Mouse (Mus musculus) forebrain, postnatal 0 days (tissue): ENCODE measurements around the gene Dapk3. TPM values are rescaled to one million over a fixed set of nuclear protein-coding genes. Genes with fewer than 3 reads are reported as not detected.

Experiments
- ATAC-seq: fragments of 200-750 bp; cut with Nextera tagmentation; 2 replicates; pipeline ENCODE4 v1.8.0; 2017; ENCODE audit warnings: mild to moderate bottlenecking, moderate library complexity
- DNase-seq: peaks from one replicate; pipeline ENCODE4 v3.0.0-alpha.2; 2015
- H3K27ac ChIP-seq: fragments of 300-500 bp; sonication (generic); 2 replicates; pipeline ENCODE4 v1.5.1; 2014; ENCODE audit warnings: low read depth, mild to moderate bottlenecking, antibody characterized with exemption, low read length, moderate library complexity, mixed read lengths
- H3K27me3 ChIP-seq: fragments of 300-500 bp; sonication (generic); 2 replicates; pipeline ENCODE4 v1.6.1; 2014; ENCODE audit warnings: mild to moderate bottlenecking, low read length, mixed read lengths; ENCODE audit not compliant: insufficient read depth
- H3K36me3 ChIP-seq: fragments of 300-500 bp; sonication (generic); 2 replicates; pipeline ENCODE4 v1.6.1; 2014; ENCODE audit warnings: mild to moderate bottlenecking, moderate library complexity; ENCODE audit not compliant: insufficient read depth
- H3K4me1 ChIP-seq: fragments of 300-500 bp; sonication (generic); 2 replicates; pipeline ENCODE4 v1.6.1; 2014; ENCODE audit warnings: antibody characterized with exemption; ENCODE audit not compliant: insufficient read depth
- H3K4me2 ChIP-seq: fragments of 300-500 bp; sonication (generic); 2 replicates; pipeline ENCODE4 v1.6.1; 2014; ENCODE audit warnings: low read depth, mild to moderate bottlenecking, moderate library complexity
- H3K4me3 ChIP-seq: fragments of 300-500 bp; sonication (generic); 2 replicates; pipeline ENCODE4 v1.5.1; 2014; ENCODE audit warnings: low read depth, low read length, mixed read lengths
- H3K9ac ChIP-seq: fragments of 300-500 bp; sonication (generic); 2 replicates; pipeline ENCODE4 v1.6.1; 2014; ENCODE audit warnings: mild to moderate bottlenecking
- H3K9me3 ChIP-seq: fragments of 300-500 bp; sonication (generic); 2 replicates; pipeline ENCODE4 v1.6.1; 2016; ENCODE audit warnings: low read length
- CTCF ChIP-seq: sonication (generic); IDR thresholded peaks from 2 replicates; pipeline ENCODE4 v1.5.1; 2016; ENCODE audit warnings: antibody characterized with exemption, control low read depth, low read depth
- WGBS: fragments of 180-500 bp; shearing (Covaris S2); extraction: QIAGEN DNeasy Blood & Tissue Kit; methylation state at CpG from one replicate; pipeline ENCODE4 v1.1.7; 2014; 5-methylcytosine and 5-hydroxymethylcytosine counted together
- polyA plus RNA-seq: library from polyadenylated mRNA; unstranded; fragments of >200 nt; fragmentation: Nextera tagmentation; extraction: Ambion mirVana; gene quantifications from 2 replicates; pipeline ENCODE4 v1.2.1, GENCODE M21; 2015
- total RNA-seq: library from RNA; depleted of rRNA; stranded (reverse); fragments of >200 nt; gene quantifications from 2 replicates; pipeline ENCODE4 v1.2.3, GENCODE M21; 2014

The Dapk3 gene
- total and polyA plus RNA-seq, 2 experiments from 2014 or later = 58.1 to 64.6 TPM

DNA sequence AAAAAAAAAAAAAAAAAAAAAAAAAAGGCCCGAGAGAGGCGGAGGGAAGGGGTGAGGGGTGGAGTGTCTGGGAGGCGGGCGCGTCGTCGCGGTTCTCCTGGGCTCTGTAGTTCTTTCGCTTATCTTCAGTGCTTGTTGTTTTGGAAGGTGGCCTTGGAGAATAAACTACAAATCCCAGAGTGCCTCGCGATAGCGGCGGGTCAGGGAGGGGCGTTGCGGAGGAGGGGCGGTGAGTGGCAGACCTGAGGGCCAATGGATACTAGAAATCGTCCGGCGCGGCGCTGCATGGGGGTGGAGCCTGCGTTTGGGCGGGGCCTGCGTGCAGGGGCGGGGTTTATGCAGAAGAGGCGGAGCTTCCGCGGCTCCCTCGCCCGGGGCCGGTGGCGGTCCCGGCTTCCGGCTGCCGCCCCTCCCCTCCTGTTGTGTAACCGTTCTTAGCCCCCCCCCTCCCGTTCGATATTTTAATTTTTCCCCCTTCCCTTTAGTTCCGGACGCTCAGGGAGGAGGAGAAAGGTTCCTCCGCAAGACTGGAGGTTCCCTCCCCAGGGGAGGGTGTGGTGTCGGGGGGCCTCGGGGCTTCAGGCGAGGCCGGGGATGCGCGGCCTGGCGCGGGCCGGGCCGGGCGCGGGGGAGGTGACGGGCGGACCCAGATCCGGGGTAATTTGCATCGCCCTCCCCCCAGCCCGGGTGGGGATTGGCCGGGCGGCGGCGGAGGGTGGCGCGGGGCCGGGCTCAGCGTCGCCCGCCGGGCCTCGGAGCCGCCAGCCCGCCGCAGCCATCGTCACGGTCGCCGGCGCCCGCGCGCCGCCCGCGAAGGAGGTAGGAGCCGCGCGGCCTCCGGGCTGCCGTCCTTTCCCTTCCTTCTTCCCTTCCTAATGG is 45.3 kb upstream of the Dapk3 start:
- peak; percentile 99 for DNase-seq
- H3K27ac ChIP-seq = peak overlapping the region; percentile 89
- peak overlapping the region; percentile 90 for H3K4me2 ChIP-seq
- H3K36me3 ChIP-seq = no peaks in the 10 kb centered on the region
- H3K4me3 ChIP-seq = peak overlapping the region; percentile 90
- ATAC-seq = peak; percentile 94
- peaks cover 17% of the 10 kb centered on the region for H3K27me3 ChIP-seq
- no peaks in the 10 kb centered on the region for H3K9me3 ChIP-seq
- WGBS = under 1% methylated on average over 71 of the region's 89 CpGs
- H3K9ac ChIP-seq = peak overlapping the region; percentile 91
- TF ChIP-seq CTCF = no peak
- peaks cover 9% of the 10 kb centered on the region for H3K4me1 ChIP-seq

- H3K4me2 ChIP-seq = peak overlapping the region; percentile 90
- ATAC-seq = no peak
- H3K4me3 ChIP-seq = peak overlapping the region; percentile 90
- peak overlapping the region; percentile 91 for H3K9ac ChIP-seq
- DNase-seq = peak; percentile 35
- H3K4me1 ChIP-seq = peaks cover 9% of the 10 kb centered on the region
- peak overlapping the region; percentile 89 for H3K27ac ChIP-seq
- no peaks in the 10 kb centered on the region for H3K36me3 ChIP-seq
- peaks cover 15% of the 10 kb centered on the region for H3K27me3 ChIP-seq
- no peaks in the 10 kb centered on the region for H3K9me3 ChIP-seq
- 1% methylated on average over 23 of the region's 24 CpGs for WGBS
- no peak for TF ChIP-seq CTCF
Measured at GRCm38 (mm10) chr10:81138131-81138782, 44.5 kb upstream of the Dapk3 start.

DNA sequence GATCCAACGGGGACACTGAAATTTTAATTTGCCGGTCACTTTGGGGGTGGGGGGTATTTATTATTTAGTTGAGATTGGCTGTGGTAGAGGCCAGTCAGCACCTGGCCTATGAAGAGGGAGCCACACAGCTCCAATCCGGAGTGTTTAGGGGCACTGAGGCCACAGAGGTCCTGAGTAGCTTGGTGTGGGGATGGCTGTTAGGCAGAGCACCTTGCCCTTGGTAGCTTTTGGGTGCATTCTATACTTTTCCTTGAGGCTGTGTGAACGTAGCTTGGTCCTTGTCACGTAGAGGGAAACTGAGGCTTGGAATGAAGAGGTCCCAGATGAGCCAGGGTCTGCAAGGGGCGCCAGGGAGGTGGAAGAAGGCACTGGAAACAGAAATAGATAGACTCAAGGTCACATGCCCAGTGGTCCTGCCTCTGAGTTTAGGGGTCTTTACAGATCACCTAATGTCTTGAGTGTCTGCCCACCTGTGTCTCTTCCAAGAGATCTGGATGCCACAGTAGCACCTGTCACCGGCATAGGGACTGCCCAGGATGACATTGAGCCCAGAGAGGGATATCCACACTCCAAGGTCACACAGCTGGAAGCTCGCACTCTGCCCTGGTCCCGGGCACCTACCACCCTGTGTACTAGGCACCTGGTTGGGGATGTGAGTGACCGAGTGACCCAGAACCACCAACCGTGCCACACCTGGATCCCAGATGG is 43.8 kb upstream of the Dapk3 start:
- TF ChIP-seq CTCF = no peak
- ATAC-seq (no peak), DNase-seq (no peak)
- Histone ChIP-seq H3K27ac (0 out of 2 replicates have a peak overlapping the region, but pooled peaks have one; percentile 15), H3K9me3 (no peaks in the 10 kb centered on the region), H3K36me3 (peaks cover 3% of the 10 kb centered on the region), H3K9ac (peak overlapping the region; percentile 91), H3K27me3 (peaks cover 11% of the 10 kb centered on the region), H3K4me3 (peak overlapping the region; percentile 90), H3K4me2 (peak overlapping the region; percentile 90), H3K4me1 (peaks cover 9% of the 10 kb centered on the region)
- WGBS = 60% methylated on average over 11 of the region's 11 CpGs

GRCm38 (mm10) chr10:81139529-81139846 is 43.3 kb upstream of the Dapk3 start:
- ATAC-seq (no peak), DNase-seq (no peak)
- Histone ChIP-seq H3K27ac (no peak overlapping the region), H3K4me2 (peak overlapping the region; percentile 90; the same call in 1 of the 2 replicates), H3K9ac (no peak overlapping the region), H3K9me3 (no peaks in the 10 kb centered on the region), H3K27me3 (peaks cover 6% of the 10 kb centered on the region), H3K4me1 (peaks cover 9% of the 10 kb centered on the region), H3K4me3 (no peak overlapping the region), H3K36me3 (peaks cover 8% of the 10 kb centered on the region)
- 73% methylated on average over 4 of the region's 4 CpGs for WGBS
- no peak for TF ChIP-seq CTCF

- H3K27me3 ChIP-seq = 0 out of 2 replicates have a peak, but pooled peaks cover under 1% of the 10 kb centered on the region
- TF ChIP-seq CTCF = no peak
- H3K36me3 ChIP-seq = peaks cover 13% of the 10 kb centered on the region
- WGBS = 61% methylated on average over 8 of the region's 8 CpGs
- H3K27ac ChIP-seq = no peak overlapping the region
- no peak overlapping the region for H3K9ac ChIP-seq
- no peaks in the 10 kb centered on the region for H3K9me3 ChIP-seq
- no peak overlapping the region for H3K4me2 ChIP-seq
- ATAC-seq (no peak), DNase-seq (no peak)
- H3K4me3 ChIP-seq = no peak overlapping the region
- peaks cover 9% of the 10 kb centered on the region for H3K4me1 ChIP-seq
Measured at GRCm38 (mm10) chr10:81140005-81140404, 42.8 kb upstream of the Dapk3 start.

DNA sequence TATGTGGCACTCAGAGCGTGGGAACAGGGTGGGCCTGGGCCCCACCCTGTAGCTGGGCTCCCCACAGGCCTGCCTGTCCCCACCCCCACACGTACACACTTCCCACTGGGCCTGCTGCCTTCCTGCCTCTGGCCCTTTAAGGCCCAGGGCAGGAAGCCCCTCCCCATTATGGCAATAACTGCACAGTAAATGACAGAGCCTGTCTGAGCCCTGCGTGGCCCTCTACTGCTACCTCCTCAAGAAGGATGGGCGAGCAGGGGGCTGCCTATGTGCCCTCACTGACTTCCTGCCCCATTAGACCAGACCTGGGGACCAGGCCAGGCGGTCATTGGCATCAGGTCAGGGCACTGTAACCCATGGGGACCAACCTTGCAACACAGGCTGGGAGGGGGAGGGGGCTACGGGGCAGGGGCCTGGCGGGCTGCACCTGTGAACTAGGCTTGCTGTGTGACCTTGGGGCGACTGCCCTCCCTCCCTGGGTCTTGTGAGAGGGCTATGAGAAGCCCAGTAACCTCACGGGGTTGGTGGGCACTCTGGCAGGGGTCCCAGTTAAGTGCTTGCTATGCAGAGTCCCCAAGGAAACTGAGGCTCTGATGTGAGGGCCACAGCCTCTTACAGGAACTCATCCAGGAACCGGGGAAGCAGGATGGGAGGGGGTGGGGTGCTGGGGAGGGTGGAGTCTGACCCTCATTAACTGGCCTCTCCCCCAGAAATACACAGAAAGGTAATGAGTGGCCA is 41.9 kb upstream of the Dapk3 start:
- Histone ChIP-seq H3K4me2 (0 out of 2 replicates have a peak overlapping the region, but pooled peaks have one; percentile 8), H3K9me3 (no peaks in the 10 kb centered on the region), H3K9ac (peak overlapping the region; percentile 14; the same call in 1 of the 2 replicates), H3K36me3 (peaks cover 21% of the 10 kb centered on the region), H3K27ac (no peak overlapping the region), H3K4me3 (no peak overlapping the region), H3K4me1 (peaks cover 9% of the 10 kb centered on the region), H3K27me3 (no peaks in the 10 kb centered on the region)
- ATAC-seq (no peak), DNase-seq (no peak)
- 64% methylated on average over 10 of the region's 10 CpGs for WGBS
- TF ChIP-seq CTCF = no peak
